11 mouse cellular contexts compared by ENCODE assay signal in the genomic region with DNA sequence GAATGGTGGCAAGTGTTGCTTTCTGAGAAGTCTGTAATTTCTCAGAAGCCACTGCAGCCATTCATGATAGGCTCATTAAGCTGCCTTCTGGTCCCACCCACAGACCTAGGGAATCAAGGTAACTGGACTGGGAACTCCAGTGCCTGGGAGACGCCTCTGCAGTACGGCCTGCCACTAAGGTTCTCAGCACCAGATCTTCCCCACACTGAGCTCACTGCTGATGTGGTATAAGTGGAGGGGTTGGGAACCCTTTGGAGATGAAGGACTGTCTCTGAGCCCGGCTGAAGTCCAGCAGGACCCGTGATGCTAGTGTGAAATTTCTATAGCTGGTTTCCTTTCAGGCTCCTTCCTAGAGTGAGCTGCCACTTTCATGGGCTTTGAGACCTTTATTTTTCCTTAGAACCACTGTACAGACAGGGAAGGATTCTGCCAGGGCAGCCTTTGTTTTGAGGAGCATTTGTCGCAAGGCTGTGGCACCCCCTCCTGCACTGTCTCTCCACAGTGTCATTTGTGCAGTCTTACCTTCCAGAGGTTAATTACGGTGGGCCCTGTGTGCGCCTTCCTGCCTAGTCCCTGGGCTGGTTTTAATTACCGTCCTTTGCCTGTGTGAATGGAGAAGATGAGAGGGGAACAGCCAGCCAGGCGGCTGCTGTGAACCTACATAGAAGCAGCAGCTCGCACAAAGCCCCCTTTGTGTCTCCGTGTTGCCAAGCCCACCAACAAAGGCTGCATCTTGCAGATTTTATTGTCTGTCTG.
DNase-seq lines count a peak whose midpoint lies in the region; ATAC-seq lines count a peak whose summit lies in the region.
"Had no signal": no experiment of that assay in that cellular context is flagged by ENCODE, and none has a peak within 500 bp of the region (broad histone marks: within the 10 kb centered on the region; RNA-seq: fewer than 3 reads in every experiment).

No protein-coding gene starts in this region.

- WGBS in forebrain, embryonic 12.5 days: 5% methylated on average over 11 of the region's 11 CpGs
- 7% methylated on average over 11 of the region's 11 CpGs for WGBS in limb, embryonic 12.5 days
- WGBS in neural tube, embryonic 15.5 days: 9% methylated on average over 11 of the region's 11 CpGs

- peak overlapping the region; percentile 34 for H3K4me2 ChIP-seq in forebrain, embryonic 12.5 days
- H3K4me2 ChIP-seq in limb, embryonic 12.5 days: peak overlapping the region; percentile 39
- H3K4me2 ChIP-seq in neural tube, embryonic 15.5 days: peak overlapping the region; percentile 35
- H3K4me2 ChIP-seq: heart, embryonic 15.5 days had no signal

- H3K9ac ChIP-seq in forebrain, embryonic 12.5 days: peak overlapping the region; percentile 29
- H3K9ac ChIP-seq in limb, embryonic 12.5 days (replicated peaks): no peak overlapping the region
- peak overlapping the region; percentile 11 for H3K9ac ChIP-seq in neural tube, embryonic 15.5 days (replicated peaks)
- H3K9ac ChIP-seq: heart, embryonic 15.5 days had no signal

- intact Hi-C loops in heart, postnatal 25 days (cut with DNase I): no loop called here

- peak; percentile 89 for ATAC-seq in forebrain, embryonic 12.5 days (ENCODE audit: low FRiP score)
- peak; percentile 82 for ATAC-seq in limb, embryonic 12.5 days (ENCODE audit: insufficient number of reproducible peaks, insufficient read depth, low FRiP score, low TSS enrichment, low read depth)
- ATAC-seq in neural tube, embryonic 15.5 days (ENCODE audit: low FRiP score): peak; percentile 77

- H3K4me3 ChIP-seq in forebrain, embryonic 12.5 days (replicated peaks): no peak overlapping the region
- no peak overlapping the region for H3K4me3 ChIP-seq in limb, embryonic 12.5 days (replicated peaks)
- H3K4me3 ChIP-seq in neural tube, embryonic 15.5 days (replicated peaks): no peak overlapping the region
- H3K4me3 ChIP-seq: heart, embryonic 15.5 days had no signal

- peak; percentile 24 for DNase-seq in kidney, postnatal 10 days
- DNase-seq in kidney, adult 18-20 months: no peak
- DNase-seq in thymus, postnatal 36 days: no peak
- no peak for DNase-seq in frontal cortex, postnatal 14 days (ENCODE audit: low spot score in 2 of 2)
- DNase-seq in heart, postnatal 25 days (ENCODE audit: low spot score): no peak
- DNase-seq: cerebellum, postnatal 36 days; thymus, postnatal 14 days had no signal

- peak overlapping the region; percentile 96 for H3K27ac ChIP-seq in forebrain, embryonic 12.5 days
- peak overlapping the region; percentile 81 for H3K27ac ChIP-seq in limb, embryonic 12.5 days
- H3K27ac ChIP-seq in neural tube, embryonic 15.5 days (replicated peaks): peak overlapping the region; percentile 87
- H3K27ac ChIP-seq: heart, embryonic 15.5 days had no signal

- H3K27me3 ChIP-seq in forebrain, embryonic 12.5 days: 0 out of 2 replicates have a peak, but pooled peaks cover 3% of the 10 kb centered on the region
- H3K27me3 ChIP-seq in limb, embryonic 12.5 days: no peaks in the 10 kb centered on the region
- H3K27me3 ChIP-seq in neural tube, embryonic 15.5 days (replicated peaks): no peaks in the 10 kb centered on the region
- H3K27me3 ChIP-seq: heart, embryonic 15.5 days had no signal

- no peaks in the 10 kb centered on the region for H3K9me3 ChIP-seq in forebrain, embryonic 12.5 days
- H3K9me3 ChIP-seq in limb, embryonic 12.5 days: no peaks in the 10 kb centered on the region
- no peaks in the 10 kb centered on the region for H3K9me3 ChIP-seq in neural tube, embryonic 15.5 days (replicated peaks)
- H3K9me3 ChIP-seq: heart, embryonic 15.5 days had no signal

- peaks cover 52% of the 10 kb centered on the region for H3K4me1 ChIP-seq in forebrain, embryonic 12.5 days
- peaks cover 55% of the 10 kb centered on the region for H3K4me1 ChIP-seq in limb, embryonic 12.5 days (replicated peaks)
- H3K4me1 ChIP-seq in neural tube, embryonic 15.5 days: peaks cover 59% of the 10 kb centered on the region

- H3K36me3 ChIP-seq in forebrain, embryonic 12.5 days (replicated peaks): peaks cover 10% of the 10 kb centered on the region; the same call in 1 of the 2 replicates
- H3K36me3 ChIP-seq in limb, embryonic 12.5 days: peaks cover 10% of the 10 kb centered on the region; the same call in 1 of the 2 replicates
- H3K36me3 ChIP-seq in neural tube, embryonic 15.5 days: no peaks in the 10 kb centered on the region
- H3K36me3 ChIP-seq: heart, embryonic 15.5 days had no signal
